Mouse (Mus musculus): Measurements from ENCODE around the gene Habp2.

DNA sequence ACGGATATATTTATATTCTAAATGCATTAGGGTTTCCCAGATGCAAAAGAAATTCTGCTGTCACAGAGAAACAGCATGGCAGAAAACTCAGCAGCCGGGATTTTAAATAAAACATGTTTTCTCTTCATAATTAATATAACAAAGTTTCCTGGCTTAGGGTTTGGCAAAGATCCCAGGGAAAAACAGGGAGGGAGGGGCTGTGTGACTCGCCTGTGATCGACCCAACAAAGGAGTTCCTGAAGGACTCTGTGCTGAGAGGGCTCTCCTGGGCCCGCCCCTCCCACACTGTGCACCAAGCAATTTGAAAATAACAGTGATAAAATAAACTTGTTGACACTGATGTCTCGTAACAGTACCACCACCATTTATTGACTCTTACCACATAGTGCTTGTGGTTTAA, 5.0 kb downstream of the Habp2 start:
- TF ChIP-seq POLR2A (IDR thresholded peaks at IDR 0.05; ENCODE audit: low read depth, low read length): no peak
- no peak for TF ChIP-seq CTCF (conservative IDR thresholded peaks at IDR 0.05 in 1 of 2, IDR thresholded peaks at IDR 0.05 in 1 of 2; ENCODE audit: low read depth in 2 of 2, low read length in 2 of 2)
- TF ChIP-seq SIN3A (IDR thresholded peaks at IDR 0.05; ENCODE audit: low read length): no peak
- no peak for TF ChIP-seq RCOR1 (conservative IDR thresholded peaks at IDR 0.05; ENCODE audit: low read depth, low read length)
- TF ChIP-seq TCF12 (IDR thresholded peaks at IDR 0.05; ENCODE audit: low read depth, low read length): no peak
- TF ChIP-seq HCFC1 (IDR thresholded peaks at IDR 0.05; ENCODE audit: low read depth, low read length): no peak
- no peak for TF ChIP-seq ZKSCAN1 (IDR thresholded peaks at IDR 0.05; ENCODE audit: borderline replicate concordance, low read depth, low read length)
- TF ChIP-seq ZMIZ1 (IDR thresholded peaks at IDR 0.05; ENCODE audit: low read depth, low read length): no peak
- no peak for TF ChIP-seq E2F4 (IDR thresholded peaks at IDR 0.05; ENCODE audit: insufficient replicate concordance, low read depth, low read length)
- no peak for TF ChIP-seq EP300 (IDR thresholded peaks at IDR 0.05; ENCODE audit: low read length)
- no peak for TF ChIP-seq MAX (IDR thresholded peaks at IDR 0.05; ENCODE audit: low read length)
- no peak for TF ChIP-seq UBTF (IDR thresholded peaks at IDR 0.05; ENCODE audit: low read depth, low read length)
- no peak for TF ChIP-seq SMC3 (IDR thresholded peaks at IDR 0.05; ENCODE audit: low read depth, low read length)
- no peak for TF ChIP-seq BHLHE40 (IDR thresholded peaks at IDR 0.05; ENCODE audit: low read depth, low read length)

Data from CH12.LX (cell line).